Mouse (Mus musculus): Measurements from ENCODE around the gene Kif1b.
"Not testable (repeated sequence)": the region's sequence is repeated elsewhere in the genome, so short reads cannot be mapped to it uniquely, and the experiment has no call there.

The Kif1b gene

DNA sequence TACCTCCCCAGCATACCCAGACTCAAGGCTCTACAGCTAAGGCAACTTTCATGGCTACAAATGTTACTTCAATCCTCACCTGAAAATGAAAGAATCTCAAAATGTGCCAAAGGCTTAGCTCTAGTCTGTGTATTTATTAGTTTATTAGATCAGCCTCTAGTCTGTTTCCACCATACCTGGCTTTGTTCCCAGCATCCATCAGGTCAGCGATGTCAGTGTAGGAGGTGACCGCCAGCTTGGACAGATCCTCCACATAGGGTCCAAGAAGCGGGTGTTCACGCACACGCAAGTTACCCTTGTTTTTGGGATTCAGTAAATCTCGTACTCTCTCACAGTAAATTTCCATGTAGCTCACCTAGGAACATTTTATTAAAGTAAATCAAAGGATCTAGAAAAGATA lies 37.0 kb downstream of the Kif1b start:
- no peak for DNase-seq (ENCODE audit: extremely low spot score)

GRCm38 (mm10) chr4:149269026-149269425 lies 38.5 kb downstream of the Kif1b start:
- DNase-seq (ENCODE audit: extremely low spot score): no peak

DNA sequence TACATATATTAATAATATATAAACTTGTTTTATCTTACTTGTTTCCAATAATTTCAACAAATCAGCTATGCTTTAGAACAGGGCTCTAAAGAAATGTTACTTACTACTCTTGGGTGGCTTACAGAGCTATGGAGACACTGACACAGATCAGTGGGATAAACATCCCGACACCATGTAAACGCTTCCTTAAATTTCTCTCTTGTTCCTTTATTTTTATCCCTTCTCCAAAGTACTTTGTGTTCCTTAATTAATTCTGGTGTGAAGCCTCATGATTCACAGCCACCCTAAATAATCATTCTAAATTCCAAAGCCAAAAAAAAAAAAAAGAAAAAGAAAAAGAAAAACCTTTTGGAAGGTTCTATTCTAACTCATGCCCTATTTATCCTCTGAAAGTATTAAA lies 42.6 kb downstream of the Kif1b start:
- DNase-seq (ENCODE audit: extremely low spot score): no peak

DNA sequence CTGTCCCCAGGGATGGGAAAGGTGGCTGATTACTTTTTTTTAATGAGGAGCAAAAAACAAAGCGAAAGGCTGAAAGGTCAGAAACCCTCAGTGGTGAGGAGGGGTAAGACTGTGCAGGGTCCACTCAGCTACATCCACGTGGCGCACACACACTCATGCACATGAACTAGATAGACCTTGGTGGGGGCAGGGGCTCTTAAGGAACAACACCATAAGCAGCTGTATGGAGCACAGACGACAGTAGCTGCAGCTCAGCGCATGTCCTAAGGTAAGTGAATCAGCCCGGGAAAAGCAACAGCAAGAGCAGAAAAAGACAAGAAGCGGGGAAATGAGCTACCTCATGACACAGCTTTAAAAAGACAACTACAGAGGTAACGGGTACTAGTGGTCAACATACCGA lies 44.3 kb downstream of the Kif1b start:
- DNase-seq (ENCODE audit: extremely low spot score): no peak

GRCm38 (mm10) chr4:149261466-149261865 lies 46.0 kb downstream of the Kif1b start:
- no peak for DNase-seq (ENCODE audit: extremely low spot score)

- DNase-seq (ENCODE audit: extremely low spot score): no peak
These were observed 46.6 kb downstream of the Kif1b start for GRCm38 (mm10) chr4:149260911-149261310.

- no peak for DNase-seq (ENCODE audit: extremely low spot score)
These were observed 48.0 kb downstream of the Kif1b start for GRCm38 (mm10) chr4:149259391-149260094.

DNA sequence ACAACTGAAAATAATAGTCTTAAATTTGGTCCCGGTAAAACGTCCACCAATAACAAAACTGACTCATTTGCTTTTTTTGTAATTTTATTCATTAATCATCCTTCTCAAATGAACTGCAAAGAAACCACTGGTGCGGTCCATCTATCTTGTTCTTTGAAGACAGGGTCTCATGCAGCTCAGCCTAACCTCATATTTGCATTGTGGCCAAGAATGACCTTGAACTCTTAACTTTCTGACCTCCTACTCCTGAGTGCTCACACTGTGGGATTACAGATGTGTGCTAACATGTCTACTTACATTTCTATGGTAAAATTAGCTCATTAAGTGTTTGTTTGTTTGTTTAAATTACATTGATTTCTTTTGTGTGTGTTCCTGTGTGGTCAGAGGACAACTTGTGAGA lies 48.6 kb downstream of the Kif1b start:
- no peak for DNase-seq (ENCODE audit: extremely low spot score)

DNA sequence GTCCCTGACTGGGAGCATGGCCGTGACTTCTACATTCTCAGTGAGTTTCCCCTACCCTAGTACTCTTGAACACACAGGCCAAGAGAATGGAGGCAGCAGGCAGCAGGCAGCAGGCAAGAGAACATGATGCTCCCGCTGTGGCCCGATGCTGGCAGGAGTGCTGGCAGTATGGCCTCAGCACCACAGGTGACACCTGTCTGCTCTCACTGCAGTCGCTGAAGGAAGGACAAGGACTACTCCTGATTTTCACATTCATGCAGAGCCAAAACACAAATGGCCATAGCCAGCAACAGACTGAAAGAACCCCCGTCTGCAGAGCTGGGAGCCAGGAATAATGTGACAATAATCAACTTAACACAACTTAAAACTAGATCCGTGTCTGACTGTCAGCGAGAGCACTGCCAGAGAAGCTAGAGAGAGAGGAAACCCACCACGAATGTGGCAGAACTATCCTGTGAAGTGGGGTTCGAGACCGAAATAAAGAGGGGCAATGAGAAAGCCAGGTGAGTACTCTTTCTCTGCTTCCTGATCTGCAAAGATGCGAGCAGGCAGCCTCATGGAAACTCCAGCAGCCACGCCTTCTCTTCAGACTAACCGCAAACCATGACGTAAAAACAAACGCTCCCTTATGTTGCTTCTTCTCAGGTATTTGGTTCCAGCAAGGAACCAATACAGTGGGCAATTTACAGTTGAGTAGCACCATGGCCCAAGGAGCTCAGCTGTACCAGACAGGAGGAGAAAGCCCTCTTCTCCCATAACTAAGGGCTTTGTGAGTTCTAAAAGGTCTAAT lies 50.8 kb downstream of the Kif1b start:
- no peak for DNase-seq (ENCODE audit: extremely low spot score)

DNA sequence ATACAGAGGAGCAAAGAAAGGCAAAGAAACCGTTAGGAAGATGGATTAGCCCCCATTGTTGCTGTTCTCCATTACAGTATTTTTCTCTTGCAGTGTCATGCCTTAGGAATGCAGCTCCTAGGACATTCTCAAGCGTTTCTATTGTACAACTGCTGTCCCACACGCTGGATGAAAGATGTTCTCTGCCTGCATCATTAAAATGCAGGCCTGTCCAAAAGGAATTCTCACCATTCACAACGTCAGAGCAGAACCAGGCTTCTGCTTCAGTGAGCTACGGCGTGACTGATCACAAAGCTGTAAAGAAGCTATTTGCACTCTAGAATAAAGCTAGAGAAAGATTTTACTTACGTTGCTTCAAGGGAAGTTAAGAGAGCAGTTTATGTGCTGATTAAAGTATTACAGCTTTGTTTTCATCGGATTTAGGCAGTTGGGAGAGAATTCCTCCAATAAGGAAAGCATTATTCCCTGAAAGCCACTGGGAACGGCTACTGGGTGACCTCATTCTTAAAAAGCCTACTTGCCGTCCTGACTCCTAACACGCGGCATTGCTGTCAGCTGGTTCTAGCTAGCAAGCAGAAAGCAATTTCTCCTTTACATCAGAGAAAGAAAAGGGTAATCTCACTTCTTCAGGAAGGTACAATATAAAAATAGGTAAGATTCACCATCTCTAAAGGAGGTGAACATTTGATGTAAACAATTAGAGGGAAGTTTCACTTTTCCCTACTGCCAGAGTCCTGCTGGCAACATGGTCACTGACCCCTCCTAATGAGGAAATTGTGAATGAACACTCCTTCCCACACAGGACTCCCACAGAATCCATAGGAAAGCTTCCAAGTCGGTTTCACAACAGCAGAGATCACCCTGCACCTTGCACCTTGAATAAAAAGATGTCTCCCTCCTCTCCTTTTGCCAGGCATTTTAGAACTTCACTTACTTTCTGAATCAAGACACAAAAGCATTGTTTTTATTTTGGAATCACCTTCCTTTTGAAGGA lies 51.9 kb downstream of the Kif1b start:
- peak; percentile 42 for DNase-seq (ENCODE audit: extremely low spot score)

DNA sequence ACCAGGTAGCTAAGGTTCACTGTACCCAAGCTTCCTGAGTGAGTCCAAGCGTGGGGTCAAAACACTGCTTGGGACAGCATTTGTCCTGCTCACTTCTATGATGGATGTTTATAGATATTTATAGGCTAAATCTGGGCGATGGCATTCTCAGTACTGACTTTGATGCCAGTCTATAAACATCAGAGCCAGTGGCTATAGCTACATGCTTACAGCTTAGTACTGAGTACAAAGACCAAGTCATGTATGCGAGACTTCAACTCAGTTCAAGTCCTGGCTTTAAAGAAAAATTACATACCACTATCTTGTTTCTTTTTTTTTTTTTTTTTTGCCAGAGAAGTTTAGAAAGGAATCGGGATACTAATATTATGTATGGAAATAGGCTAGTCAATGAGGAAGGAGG lies 52.7 kb downstream of the Kif1b start:
- DNase-seq (ENCODE audit: extremely low spot score): no peak

DNA sequence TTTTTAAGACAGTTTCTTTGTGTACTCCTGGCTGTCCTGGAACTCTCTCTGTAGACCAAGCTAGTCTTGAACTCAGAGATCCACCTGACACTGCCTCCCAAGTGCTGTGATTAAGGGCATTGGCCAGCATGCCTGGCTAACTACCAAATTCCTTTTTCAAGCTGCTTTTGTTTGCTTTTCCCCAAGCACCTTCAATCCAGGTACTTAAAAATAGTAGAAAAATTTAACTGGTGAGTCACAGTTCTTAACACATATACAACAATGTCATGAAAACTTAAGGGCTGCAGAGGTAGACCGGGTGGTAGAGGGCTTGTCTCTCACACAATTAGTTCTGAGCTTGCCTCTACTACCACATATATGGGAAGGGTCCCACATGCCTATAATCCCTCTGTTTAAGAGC lies 58.2 kb downstream of the Kif1b start:
- no peak for DNase-seq (ENCODE audit: extremely low spot score)

- no peak for DNase-seq (ENCODE audit: extremely low spot score)
These were observed 59.7 kb downstream of the Kif1b start for GRCm38 (mm10) chr4:149247772-149248171.

- DNase-seq (ENCODE audit: extremely low spot score): peak; percentile 20
These were observed 60.3 kb downstream of the Kif1b start for GRCm38 (mm10) chr4:149247156-149247633.

GRCm38 (mm10) chr4:149246578-149247155 lies 60.8 kb downstream of the Kif1b start:
- no peak for DNase-seq (ENCODE audit: extremely low spot score)

DNA sequence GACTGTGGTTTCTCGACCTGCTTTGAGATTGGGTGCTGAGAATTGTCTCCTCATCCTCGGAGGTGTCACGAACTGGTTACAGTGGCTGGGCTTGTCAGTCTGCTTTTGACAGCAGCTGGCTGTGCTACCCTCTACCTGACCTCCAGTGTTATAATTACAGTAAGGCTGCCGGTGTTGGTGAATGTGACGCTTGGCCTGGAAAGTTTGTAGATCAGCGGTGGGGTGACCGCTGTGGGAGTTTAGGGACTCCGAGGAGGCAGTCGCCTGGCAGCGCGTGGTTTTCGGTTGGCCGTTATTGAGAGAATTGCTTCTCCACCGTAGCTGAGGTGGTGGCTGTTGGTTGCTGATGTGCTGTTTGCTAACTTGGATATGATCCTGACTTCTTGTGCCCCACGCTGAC lies 70.5 kb downstream of the Kif1b start:
- no peak for DNase-seq (ENCODE audit: extremely low spot score)

- no peak for DNase-seq (ENCODE audit: extremely low spot score)
These were observed 73.6 kb downstream of the Kif1b start for GRCm38 (mm10) chr4:149233938-149234337.

DNA sequence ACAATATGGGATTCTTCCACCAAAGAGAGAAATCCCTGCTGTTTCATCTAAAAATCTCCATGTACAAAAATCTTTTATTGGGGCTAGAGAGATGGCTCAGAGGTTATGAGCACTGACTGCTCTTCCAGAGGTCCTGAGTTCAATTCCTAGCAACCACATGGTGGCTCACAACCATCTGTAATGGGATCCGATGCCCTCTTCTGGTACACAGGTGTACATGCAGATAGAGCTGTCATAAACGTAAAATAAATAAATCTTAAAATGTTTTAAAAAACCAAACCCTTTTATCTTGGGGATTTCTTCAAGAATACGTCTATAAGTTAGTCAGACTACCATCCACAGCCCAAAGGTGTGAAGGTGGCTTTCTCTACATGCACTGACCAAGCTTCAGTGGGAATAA lies 78.8 kb downstream of the Kif1b start:
- DNase-seq (ENCODE audit: extremely low spot score): not testable (repeated sequence)

DNA sequence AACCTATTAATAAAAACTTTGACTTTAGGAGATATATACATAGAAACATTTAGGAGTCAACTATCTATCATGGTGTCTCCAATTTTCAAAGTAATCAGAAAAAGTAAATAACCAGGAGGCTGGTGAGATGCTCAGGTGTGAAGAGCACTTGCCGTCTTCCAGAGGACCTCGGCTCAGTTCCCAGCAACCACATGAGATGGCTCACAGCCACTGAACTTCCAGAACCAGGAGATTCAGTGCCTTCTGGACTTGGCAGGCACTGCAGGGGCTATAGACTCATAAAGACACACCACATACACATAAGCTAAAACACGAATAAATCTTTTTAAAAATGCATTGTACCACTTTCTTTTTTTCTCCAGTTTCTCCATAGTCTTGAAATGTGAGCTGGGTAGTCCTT lies 79.2 kb downstream of the Kif1b start:
- DNase-seq (ENCODE audit: extremely low spot score): no peak

DNA sequence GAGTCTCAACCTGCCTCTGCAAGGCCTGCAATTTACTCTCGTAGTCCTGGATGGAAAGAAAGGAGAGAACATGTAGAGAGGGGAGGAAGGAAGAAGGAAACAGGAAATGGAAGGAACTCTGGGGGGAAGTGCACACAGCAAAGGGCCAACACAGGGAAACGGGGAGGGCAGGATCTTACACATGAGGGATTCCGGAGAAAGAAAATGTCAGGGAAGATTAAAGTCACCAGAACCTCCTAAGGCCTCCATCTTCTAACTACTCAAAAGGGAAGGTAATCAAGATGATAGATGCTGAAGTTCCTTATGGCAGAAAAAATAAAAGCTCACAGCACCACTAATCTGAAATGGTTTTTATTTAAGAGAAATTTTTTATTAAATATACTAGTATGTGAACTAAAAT lies 81.2 kb downstream of the Kif1b start:
- no peak for DNase-seq (ENCODE audit: extremely low spot score)

DNA sequence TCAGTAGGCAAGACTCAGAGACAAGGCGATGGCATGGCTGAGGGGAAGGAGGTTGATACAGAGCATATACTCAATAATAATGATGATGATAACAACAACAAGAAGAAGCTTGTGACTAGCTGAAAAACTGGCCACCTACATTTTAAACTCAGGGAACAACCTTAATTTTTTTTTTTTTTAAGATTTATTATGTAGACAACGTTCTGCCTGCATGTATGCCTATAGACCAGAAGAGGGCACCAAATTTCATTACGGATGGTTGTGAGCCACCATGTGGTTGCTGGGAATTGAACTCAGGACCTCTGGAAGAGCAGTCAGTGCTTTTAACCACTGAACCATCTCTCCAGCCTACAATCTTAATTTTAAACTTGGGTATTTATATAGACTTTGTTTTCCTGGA lies 84.0 kb downstream of the Kif1b start:
- DNase-seq (ENCODE audit: extremely low spot score): no peak

- DNase-seq (ENCODE audit: extremely low spot score): peak; percentile 7
These were observed 87.0 kb downstream of the Kif1b start for GRCm38 (mm10) chr4:149220481-149220880.

Measured in embryo, embryonic 9.5 days (tissue).